Mouse (Mus musculus) kidney, adult 2 months (tissue): ENCODE measurements at regions not wholly inside any gene's neighbourhood (a gene's known extent, or its start where the extent isn't known, plus 50 kb on each side); places are given as distances from the start of the nearest gene placed in this dataset.

ENCODE experiments used
- DNase-seq: peaks from one replicate; pipeline ENCODE4 v3.0.0; 2021
- H3K27ac ChIP-seq: fragments of 200-500 bp; 2 replicates; pipeline ENCODE4 v1.5.1; 2012; ENCODE audit warnings: low read depth, low read length, control low read depth, inconsistent platforms; ENCODE audit not compliant: insufficient read depth
- H3K27me3 ChIP-seq: fragments of 200-500 bp; replicated peaks from 2 replicates; pipeline ENCODE4 v1.6.1; 2012; ENCODE audit warnings: mild to moderate bottlenecking, moderate library complexity, low read length, inconsistent platforms; ENCODE audit not compliant: control insufficient read depth, insufficient read depth
- H3K36me3 ChIP-seq: fragments of 200-500 bp; 2 replicates; pipeline ENCODE4 v1.6.1; 2012; ENCODE audit warnings: mild to moderate bottlenecking, moderate library complexity, low read length, inconsistent platforms; ENCODE audit not compliant: control insufficient read depth, insufficient read depth
- H3K4me1 ChIP-seq: fragments of 200-500 bp; 2 replicates; pipeline ENCODE4 v1.6.1; 2011; ENCODE audit warnings: low read length; ENCODE audit not compliant: control insufficient read depth, insufficient read depth
- H3K4me3 ChIP-seq: fragments of 200-500 bp; 2 replicates; pipeline ENCODE4 v1.5.1; 2011; ENCODE audit warnings: mild to moderate bottlenecking, low read depth, low read length, control low read depth; ENCODE audit not compliant: insufficient read depth
- CTCF ChIP-seq: fragments of 200-500 bp; conservative IDR thresholded peaks from 2 replicates; pipeline ENCODE4 v1.5.1; 2011; ENCODE audit warnings: low read depth, mild to moderate bottlenecking, control low read depth, low read length, moderate library complexity, mixed read lengths; ENCODE audit not compliant: insufficient read depth, insufficient read length
- POLR2A ChIP-seq: fragments of 200-500 bp; IDR thresholded peaks from one replicate; pipeline ENCODE4 v1.6.1; 2011; ENCODE audit warnings: low read depth, low read length, control low read depth
- WGBS: fragments of 180-500 bp; shearing (Covaris S2); methylation state at CpG from one replicate; pipeline ENCODE4 v1.1.7; 2018; 5-methylcytosine and 5-hydroxymethylcytosine counted together

DNA sequence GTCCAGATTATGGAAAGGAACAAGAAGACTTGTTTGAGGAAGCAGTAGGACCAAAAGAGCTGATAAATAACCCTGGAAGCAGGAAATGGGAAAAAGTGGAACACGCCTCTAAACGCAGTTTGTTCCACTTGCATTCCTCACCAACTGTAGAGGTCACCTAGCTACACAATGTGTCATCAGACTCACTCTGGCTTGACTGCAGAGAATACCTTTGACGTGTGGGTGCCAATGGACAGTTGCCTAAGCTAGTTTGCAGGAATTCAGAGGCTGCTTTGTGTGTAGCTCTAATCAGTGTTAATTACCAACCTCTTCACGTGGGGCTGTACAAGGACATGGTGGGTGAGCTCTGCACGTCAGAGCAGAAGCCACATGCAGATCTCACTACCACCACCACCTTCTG lies 168.7 kb downstream of the Tfap2a start:
- Histone ChIP-seq H3K4me3 (no peak overlapping the region), H3K4me1 (no peaks in the 10 kb centered on the region), H3K27me3 (no peaks in the 10 kb centered on the region; the same call in 1 of the 2 replicates), H3K27ac (no peak overlapping the region), H3K36me3 (no peaks in the 10 kb centered on the region)
- DNase-seq, result no peak
- TF ChIP-seq POLR2A (no peak), CTCF (no peak)
- WGBS, result 54% methylated on average over 5 of the region's 5 CpGs

- Histone ChIP-seq H3K36me3 (no peaks in the 10 kb centered on the region), H3K27ac (no peak overlapping the region), H3K4me1 (no peaks in the 10 kb centered on the region), H3K4me3 (no peak overlapping the region), H3K27me3 (no peaks in the 10 kb centered on the region; the same call in 1 of the 2 replicates)
- WGBS, result 78% methylated on average over 3 of the region's 3 CpGs
- DNase-seq, result no peak
- TF ChIP-seq POLR2A, result no peak
- TF ChIP-seq CTCF, result no peak
These were observed 170.4 kb downstream of the Tfap2a start for GRCm38 (mm10) chr13:40567821-40568220.

DNA sequence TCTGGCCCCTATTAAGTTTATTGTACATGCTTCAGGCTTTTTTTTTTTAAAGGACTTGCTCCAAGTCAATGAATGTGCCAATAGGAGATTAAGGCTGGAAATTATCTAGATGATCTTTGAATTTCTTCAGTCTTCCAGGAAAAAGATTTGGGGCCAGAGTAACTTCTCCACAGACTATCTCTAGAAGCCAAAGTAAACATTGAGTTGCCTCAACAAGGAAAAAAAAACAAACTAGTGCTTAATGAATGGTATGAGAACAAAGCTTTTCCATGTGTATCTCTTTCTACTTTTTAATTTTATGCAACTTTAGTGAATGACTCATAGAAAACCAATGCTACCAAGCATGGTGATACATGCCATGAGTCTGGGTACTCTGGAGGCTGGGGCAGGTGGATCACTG lies 173.8 kb downstream of the Tfap2a start:
- DNase-seq, result no peak

GRCm38 (mm10) chr13:40554368-40554767 lies 183.8 kb downstream of the Tfap2a start:
- TF ChIP-seq POLR2A, result no peak
- no peak for TF ChIP-seq CTCF

More for the DNA sequence above, 173.8 kb downstream of the Tfap2a start:
- no peak for TF ChIP-seq CTCF
- no peak for TF ChIP-seq POLR2A
- Histone ChIP-seq H3K36me3 (no peaks in the 10 kb centered on the region), H3K27ac (no peak overlapping the region), H3K4me1 (no peaks in the 10 kb centered on the region), H3K27me3 (no peaks in the 10 kb centered on the region), H3K4me3 (no peak overlapping the region)

GRCm38 (mm10) chr13:40525501-40525900 lies 164.3 kb upstream of the Ofcc1 start:
- H3K4me1 ChIP-seq, result no peaks in the 10 kb centered on the region
- H3K27ac ChIP-seq, result no peak overlapping the region
- H3K4me3 ChIP-seq, result no peak overlapping the region
- no peaks in the 10 kb centered on the region for H3K36me3 ChIP-seq
- TF ChIP-seq CTCF, result no peak
- H3K27me3 ChIP-seq, result no peaks in the 10 kb centered on the region
- no peak for DNase-seq

More at GRCm38 (mm10) chr13:40554368-40554767, 183.8 kb downstream of the Tfap2a start:
- no peak overlapping the region for H3K4me3 ChIP-seq
- WGBS, result 72% methylated on average over 7 of the region's 7 CpGs
- H3K36me3 ChIP-seq, result no peaks in the 10 kb centered on the region
- no peaks in the 10 kb centered on the region for H3K27me3 ChIP-seq
- no peak overlapping the region for H3K27ac ChIP-seq
- no peak for DNase-seq
- no peaks in the 10 kb centered on the region; the same call in 1 of the 2 replicates for H3K4me1 ChIP-seq

- no peaks in the 10 kb centered on the region for H3K4me1 ChIP-seq
- no peak overlapping the region for H3K27ac ChIP-seq
- DNase-seq, result no peak
- no peaks in the 10 kb centered on the region for H3K27me3 ChIP-seq
- 54% methylated on average over 2 of the region's 2 CpGs for WGBS
- no peaks in the 10 kb centered on the region for H3K36me3 ChIP-seq
- TF ChIP-seq POLR2A (no peak), CTCF (no peak)
- H3K4me3 ChIP-seq, result no peak overlapping the region
These were observed 161.9 kb upstream of the Ofcc1 start for GRCm38 (mm10) chr13:40523115-40523514.

DNA sequence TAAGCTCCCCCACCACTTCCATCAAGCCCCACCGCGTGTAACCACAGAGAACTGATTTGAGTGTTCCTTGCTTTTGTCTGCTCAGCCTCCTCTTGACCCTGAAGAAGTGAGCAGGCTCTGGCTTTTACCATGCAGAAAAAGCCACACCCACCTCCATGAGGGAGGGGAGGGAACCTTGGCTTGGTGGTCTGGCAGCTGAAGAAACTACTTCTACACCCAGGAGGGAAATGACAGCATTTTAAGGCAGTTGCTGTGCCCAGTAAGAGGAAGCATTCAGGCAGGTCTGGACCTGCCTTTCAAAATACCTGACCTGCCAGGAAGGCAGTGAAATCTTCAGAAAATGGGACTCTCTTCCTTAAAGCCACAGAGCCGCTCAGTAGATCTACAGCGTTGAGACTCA lies 156.9 kb upstream of the Ofcc1 start:
- no peaks in the 10 kb centered on the region for H3K27me3 ChIP-seq
- no peak overlapping the region for H3K4me3 ChIP-seq
- no peak overlapping the region for H3K27ac ChIP-seq
- no peak for DNase-seq
- no peaks in the 10 kb centered on the region for H3K4me1 ChIP-seq
- TF ChIP-seq POLR2A (no peak), CTCF (no peak)
- no peaks in the 10 kb centered on the region for H3K36me3 ChIP-seq
- WGBS, result 62% methylated on average over 4 of the region's 4 CpGs

- H3K4me1 ChIP-seq, result no peaks in the 10 kb centered on the region
- no peak for DNase-seq
- TF ChIP-seq POLR2A, result no peak
- no peak for TF ChIP-seq CTCF
- H3K27ac ChIP-seq, result no peak overlapping the region
- H3K4me3 ChIP-seq, result no peak overlapping the region
- H3K36me3 ChIP-seq, result no peaks in the 10 kb centered on the region
- H3K27me3 ChIP-seq, result no peaks in the 10 kb centered on the region
- WGBS, result 55% methylated on average over 1 of the region's 1 CpGs
These were observed 148.0 kb upstream of the Ofcc1 start for GRCm38 (mm10) chr13:40509290-40509689.
